Mouse (Mus musculus) erythroblast, embryonic 14.5 days (primary cell): ENCODE measurements around the gene Akt1.

Experiments
- GATA1 ChIP-seq: IDR thresholded peaks from 2 replicates; pipeline ENCODE4 v1.6.1; 2012; ENCODE audit warnings: low read length, inconsistent platforms, mixed read lengths
- TAL1 ChIP-seq: IDR thresholded peaks from 3 replicates; pipeline ENCODE4 v1.6.1; 2012; ENCODE audit warnings: low read length, inconsistent platforms, mixed read lengths

GRCm38 (mm10) chr12:112663716-112664115, 11.0 kb downstream of the Akt1 start:
- TF ChIP-seq TAL1 (no peak), GATA1 (no peak)
